Mouse (Mus musculus) liver, adult 2 months (tissue): ENCODE data around the gene Strn3. TPM values are rescaled to one million over a fixed set of nuclear protein-coding genes. Genes with fewer than 3 reads are reported as not detected.
A peak's percentile ranks its signal among the peaks of the same experiment; 100 is the strongest.

Experiments used
- DNase-seq: peaks from one replicate; pipeline ENCODE4 v3.0.0-alpha.2; 2011; ENCODE audit warnings: low read depth, low spot score; ENCODE audit errors: extremely low read depth
- H3K27ac ChIP-seq: fragments of 200-500 bp; replicated peaks from 2 replicates; pipeline ENCODE4 v1.5.1; 2012; ENCODE audit warnings: low read depth, mild to moderate bottlenecking, control low read depth, inconsistent platforms, low read length; ENCODE audit not compliant: insufficient read depth
- H3K27me3 ChIP-seq: fragments of 200-500 bp; 2 replicates; pipeline ENCODE4 v1.6.1; 2012; ENCODE audit warnings: mild to moderate bottlenecking, moderate library complexity, low read length, inconsistent platforms; ENCODE audit not compliant: control insufficient read depth, insufficient read depth
- H3K36me3 ChIP-seq: fragments of 200-500 bp; 2 replicates; pipeline ENCODE4 v1.6.1; 2012; ENCODE audit warnings: low read length, inconsistent platforms; ENCODE audit not compliant: control insufficient read depth, insufficient read depth
- H3K4me1 ChIP-seq: fragments of 200-500 bp; 2 replicates; pipeline ENCODE4 v1.6.1; 2011; ENCODE audit warnings: low read length; ENCODE audit not compliant: control insufficient read depth, insufficient read depth
- H3K4me3 ChIP-seq: fragments of 200-500 bp; 2 replicates; pipeline ENCODE4 v1.5.1; 2011; ENCODE audit warnings: low read depth, mild to moderate bottlenecking, control low read depth, low read length, moderate library complexity; ENCODE audit not compliant: insufficient read depth
- H3K79me2 ChIP-seq: fragments of 200-500 bp; 2 replicates; pipeline ENCODE4 v1.6.1; 2012; ENCODE audit warnings: inconsistent platforms, mild to moderate bottlenecking, low read length, moderate library complexity; ENCODE audit not compliant: control insufficient read depth, insufficient read depth
- H3K9ac ChIP-seq: fragments of 200-500 bp; 2 replicates; pipeline ENCODE4 v1.6.1; 2012; ENCODE audit warnings: low read depth, mild to moderate bottlenecking, control low read depth, inconsistent platforms, low read length
- CTCF ChIP-seq: fragments of 200-500 bp; IDR thresholded peaks from 2 replicates; pipeline ENCODE4 v1.5.1; 2011; ENCODE audit warnings: low read depth, low read length, control low read depth
- POLR2A ChIP-seq: fragments of 200-500 bp; IDR thresholded peaks from 2 replicates; pipeline ENCODE4 v1.6.1; 2011; ENCODE audit warnings: low read length, control low read depth; ENCODE audit not compliant: insufficient read depth; ENCODE audit errors: extremely low read depth
- WGBS: fragments of 180-500 bp; shearing (Covaris S2); methylation state at CpG from one replicate; pipeline ENCODE4 v1.1.7; 2018; 5-methylcytosine and 5-hydroxymethylcytosine counted together
- polyA plus RNA-seq: library from polyadenylated mRNA; depleted of rRNA; stranded (reverse); fragments of >200 nt; gene quantifications from 2 replicates; pipeline ENCODE4 v1.2.3, GENCODE M21; 2012
- total RNA-seq: library from RNA; depleted of rRNA; stranded (reverse); fragments of >200 nt; gene quantifications from 2 replicates; pipeline ENCODE4 v1.2.3, GENCODE M21; 2014

Gene Strn3
- total and polyA plus RNA-seq, 2 experiments = 7.3 to 33.7 TPM

- WGBS = under 1% methylated on average over 107 of the region's 108 CpGs
- peak within 1 kb of the TSS; percentile 99 for H3K27ac ChIP-seq
- H3K4me1 ChIP-seq = peaks cover 16% of the 10 kb centered on the region
- H3K36me3 ChIP-seq = no peaks in the 10 kb centered on the region
- H3K9ac ChIP-seq = peak within 1 kb of the TSS; percentile 99
- peaks cover 14% of the 10 kb centered on the region; the same call in 1 of the 2 replicates for H3K79me2 ChIP-seq
- DNase-seq = peak; percentile 50
- H3K27me3 ChIP-seq = no peaks in the 10 kb centered on the region
- H3K4me3 ChIP-seq = peak within 1 kb of the TSS; percentile 97
- TF ChIP-seq POLR2A (0 out of 2 replicates have a peak, but pooled peaks have one; percentile 33), CTCF (no peak)
Observed at GRCm38 (mm10) chr12:51690893-51691844, 528 bp downstream of the Strn3 start, which contains the start of gene Ap4s1. Gene Ap4s1 (plus strand): TSS chr12:51691033.

- peaks cover 13% of the 10 kb centered on the region for H3K4me1 ChIP-seq
- H3K79me2 ChIP-seq = peaks cover 18% of the 10 kb centered on the region; the same call in 1 of the 2 replicates
- DNase-seq = no peak
- H3K9ac ChIP-seq = no peak overlapping the region
- H3K27me3 ChIP-seq = no peaks in the 10 kb centered on the region
- no peaks in the 10 kb centered on the region; the same call in 1 of the 2 replicates for H3K36me3 ChIP-seq
- no peak for TF ChIP-seq CTCF
- TF ChIP-seq POLR2A = no peak
- WGBS = 88% methylated on average over 2 of the region's 2 CpGs
- no peak overlapping the region for H3K4me3 ChIP-seq
- H3K27ac ChIP-seq = no peak overlapping the region
Observed at GRCm38 (mm10) chr12:51688546-51688945, 3.2 kb downstream of the Strn3 start.

GRCm38 (mm10) chr12:51678844-51679243 lies 12.9 kb downstream of the Strn3 start:
- no peak overlapping the region for H3K4me3 ChIP-seq
- peaks cover 30% of the 10 kb centered on the region; the same call in 1 of the 2 replicates for H3K79me2 ChIP-seq
- H3K9ac ChIP-seq = no peak overlapping the region
- peak overlapping the region; percentile 13 for H3K27ac ChIP-seq
- H3K4me1 ChIP-seq = peaks cover 8% of the 10 kb centered on the region
- no peak for TF ChIP-seq POLR2A
- TF ChIP-seq CTCF = no peak
- no peaks in the 10 kb centered on the region for H3K27me3 ChIP-seq
- H3K36me3 ChIP-seq = no peaks in the 10 kb centered on the region; the same call in 1 of the 2 replicates
- peak; percentile 48 for DNase-seq
- 32% methylated on average over 1 of the region's 1 CpGs for WGBS

DNA sequence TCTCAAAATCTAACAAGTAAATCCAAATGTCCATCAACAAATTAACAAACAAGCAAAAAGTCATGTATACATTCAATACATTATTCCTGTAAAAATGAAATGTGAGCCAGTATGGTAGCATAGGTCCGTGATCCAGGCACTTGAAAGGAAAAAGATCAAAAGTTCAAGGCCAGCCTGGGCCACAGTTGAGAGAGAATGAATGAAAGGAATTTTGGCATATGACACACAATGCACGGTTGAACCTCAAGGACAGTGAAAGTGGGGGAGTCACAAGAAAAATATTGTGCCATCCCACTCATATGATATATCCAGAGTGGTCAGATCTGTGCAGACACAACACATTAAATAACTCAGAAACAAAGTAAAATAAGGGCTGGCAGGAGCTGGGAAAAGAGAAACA lies 15.3 kb downstream of the Strn3 start:
- Histone ChIP-seq H3K27me3 (no peaks in the 10 kb centered on the region), H3K9ac (no peak overlapping the region), H3K36me3 (no peaks in the 10 kb centered on the region), H3K27ac (no peak overlapping the region), H3K4me3 (no peak overlapping the region), H3K4me1 (peaks cover 18% of the 10 kb centered on the region), H3K79me2 (peaks cover 33% of the 10 kb centered on the region; the same call in 1 of the 2 replicates)
- 11% methylated on average over 2 of the region's 2 CpGs for WGBS
- no peak for DNase-seq
- TF ChIP-seq CTCF (no peak), POLR2A (no peak)

GRCm38 (mm10) chr12:51673270-51673669 lies 18.4 kb downstream of the Strn3 start:
- 58% methylated on average over 4 of the region's 4 CpGs for WGBS
- Histone ChIP-seq H3K9ac (no peak overlapping the region), H3K4me3 (no peak overlapping the region), H3K27me3 (no peaks in the 10 kb centered on the region), H3K4me1 (peaks cover 14% of the 10 kb centered on the region), H3K36me3 (no peaks in the 10 kb centered on the region), H3K27ac (no peak overlapping the region), H3K79me2 (peaks cover 35% of the 10 kb centered on the region; the same call in 1 of the 2 replicates)
- TF ChIP-seq POLR2A = no peak
- no peak for DNase-seq
